Mouse (Mus musculus) neural tube, embryonic 14.5 days (tissue): Measurements from ENCODE around the gene Pard6b. TPM values are rescaled to one million over a fixed set of nuclear protein-coding genes. Genes with fewer than 3 reads are reported as not detected.
A peak's percentile ranks its signal among the peaks of the same experiment; 100 is the strongest.

Source experiments
- ATAC-seq: fragments of 200-750 bp; cut with Nextera tagmentation; 2 replicates; pipeline ENCODE4 v1.8.0; 2017; ENCODE audit warnings: low read depth, mild to moderate bottlenecking, moderate TSS enrichment, moderate library complexity
- H3K27ac ChIP-seq: fragments of 300-500 bp; sonication (generic); 2 replicates; pipeline ENCODE4 v1.5.1; 2014; ENCODE audit warnings: low read depth, mild to moderate bottlenecking, control low read depth, low read length, moderate library complexity, mixed read lengths
- H3K27me3 ChIP-seq: fragments of 300-500 bp; sonication (generic); 2 replicates; pipeline ENCODE4 v1.6.1; 2014; ENCODE audit warnings: low read length; ENCODE audit not compliant: control insufficient read depth, insufficient read depth
- H3K36me3 ChIP-seq: fragments of 300-500 bp; sonication (generic); 2 replicates; pipeline ENCODE4 v1.6.1; 2014; ENCODE audit warnings: low read length, mixed read lengths; ENCODE audit not compliant: control insufficient read depth, insufficient read depth
- H3K4me1 ChIP-seq: fragments of 300-500 bp; sonication (generic); 2 replicates; pipeline ENCODE4 v1.6.1; 2014; ENCODE audit warnings: low read length; ENCODE audit not compliant: control insufficient read depth, insufficient read depth
- H3K4me2 ChIP-seq: fragments of 300-500 bp; sonication (generic); 2 replicates; pipeline ENCODE4 v1.6.1; 2014; ENCODE audit warnings: mild to moderate bottlenecking, low read depth, low read length, control low read depth
- H3K4me3 ChIP-seq: fragments of 300-500 bp; sonication (generic); 2 replicates; pipeline ENCODE4 v1.5.1; 2014; ENCODE audit warnings: low read depth, low read length, control low read depth, mixed read lengths
- H3K9ac ChIP-seq: fragments of 300-500 bp; sonication (generic); replicated peaks from 2 replicates; pipeline ENCODE4 v1.6.1; 2014; ENCODE audit warnings: low read depth, mild to moderate bottlenecking, control low read depth, low read length, mixed read lengths
- H3K9me3 ChIP-seq: fragments of 300-500 bp; sonication (generic); 2 replicates; pipeline ENCODE4 v1.6.1; 2016; ENCODE audit warnings: low read length; ENCODE audit not compliant: control insufficient read depth
- WGBS: fragments of 180-500 bp; shearing (Covaris S2); extraction: QIAGEN DNeasy Blood & Tissue Kit; methylation state at CpG from one replicate; pipeline ENCODE4 v1.1.7; 2014; 5-methylcytosine and 5-hydroxymethylcytosine counted together
- polyA plus RNA-seq: library from polyadenylated mRNA; unstranded; fragments of >200 nt; fragmentation: Nextera tagmentation; extraction: Ambion mirVana; gene quantifications from 2 replicates; pipeline ENCODE4 v1.2.1, GENCODE M21; 2014

Pard6b gene
- polyA plus RNA-seq, 1 experiment from 2014 or later = 8.5 TPM

- Histone ChIP-seq H3K36me3 (no peaks in the 10 kb centered on the region), H3K4me2 (no peak overlapping the region), H3K9ac (no peak overlapping the region), H3K9me3 (no peaks in the 10 kb centered on the region), H3K4me1 (no peaks in the 10 kb centered on the region), H3K4me3 (no peak overlapping the region), H3K27me3 (no peaks in the 10 kb centered on the region), H3K27ac (no peak overlapping the region)
- no peak for ATAC-seq
- WGBS = 81% methylated on average over 5 of the region's 5 CpGs
These were observed 32.9 kb downstream of the Pard6b start for GRCm38 (mm10) chr2:168113692-168114091.

GRCm38 (mm10) chr2:168114699-168115350, 34.0 kb downstream of the Pard6b start:
- no peak overlapping the region for H3K27ac ChIP-seq
- no peak overlapping the region for H3K9ac ChIP-seq
- no peak overlapping the region for H3K4me2 ChIP-seq
- peak; percentile 54; the same call in 1 of the 2 replicates for ATAC-seq
- no peaks in the 10 kb centered on the region for H3K36me3 ChIP-seq
- no peaks in the 10 kb centered on the region for H3K4me1 ChIP-seq
- no peaks in the 10 kb centered on the region for H3K27me3 ChIP-seq
- 20% methylated on average over 16 of the region's 17 CpGs for WGBS
- no peaks in the 10 kb centered on the region for H3K9me3 ChIP-seq
- H3K4me3 ChIP-seq = no peak overlapping the region

GRCm38 (mm10) chr2:168115826-168116225, 35.0 kb downstream of the Pard6b start:
- H3K4me2 ChIP-seq = no peak overlapping the region
- no peaks in the 10 kb centered on the region for H3K4me1 ChIP-seq
- H3K4me3 ChIP-seq = no peak overlapping the region
- H3K9me3 ChIP-seq = no peaks in the 10 kb centered on the region
- no peaks in the 10 kb centered on the region for H3K27me3 ChIP-seq
- ATAC-seq = no peak
- H3K27ac ChIP-seq = no peak overlapping the region
- H3K9ac ChIP-seq = no peak overlapping the region
- 77% methylated on average over 3 of the region's 3 CpGs for WGBS
- no peaks in the 10 kb centered on the region for H3K36me3 ChIP-seq

GRCm38 (mm10) chr2:168117147-168117546, 36.3 kb downstream of the Pard6b start:
- Histone ChIP-seq H3K9me3 (no peaks in the 10 kb centered on the region), H3K4me3 (peak overlapping the region; percentile 14), H3K27me3 (no peaks in the 10 kb centered on the region), H3K4me2 (peak overlapping the region; percentile 47), H3K9ac (no peak overlapping the region), H3K27ac (no peak overlapping the region), H3K36me3 (no peaks in the 10 kb centered on the region), H3K4me1 (no peaks in the 10 kb centered on the region)
- WGBS = 1% methylated on average over 34 of the region's 37 CpGs
- peak; percentile 15; the same call in 1 of the 2 replicates for ATAC-seq

- Histone ChIP-seq H3K36me3 (no peaks in the 10 kb centered on the region), H3K4me2 (peak overlapping the region; percentile 47), H3K27ac (no peak overlapping the region), H3K9ac (no peak overlapping the region), H3K9me3 (no peaks in the 10 kb centered on the region), H3K27me3 (no peaks in the 10 kb centered on the region), H3K4me1 (no peaks in the 10 kb centered on the region), H3K4me3 (peak overlapping the region; percentile 14)
- no peak for ATAC-seq
- 3% methylated on average over 13 of the region's 13 CpGs for WGBS
These were observed 36.7 kb downstream of the Pard6b start for GRCm38 (mm10) chr2:168117553-168117952.

- Histone ChIP-seq H3K27me3 (no peaks in the 10 kb centered on the region), H3K4me1 (no peaks in the 10 kb centered on the region), H3K36me3 (no peaks in the 10 kb centered on the region), H3K9ac (no peak overlapping the region), H3K27ac (no peak overlapping the region), H3K9me3 (no peaks in the 10 kb centered on the region), H3K4me3 (no peak overlapping the region), H3K4me2 (no peak overlapping the region)
- 57% methylated on average over 16 of the region's 16 CpGs for WGBS
- no peak for ATAC-seq
These were observed 37.2 kb downstream of the Pard6b start for GRCm38 (mm10) chr2:168117967-168118366.

GRCm38 (mm10) chr2:168118456-168118855, 37.7 kb downstream of the Pard6b start:
- Histone ChIP-seq H3K9ac (no peak overlapping the region), H3K4me1 (no peaks in the 10 kb centered on the region), H3K9me3 (no peaks in the 10 kb centered on the region), H3K4me2 (no peak overlapping the region), H3K36me3 (no peaks in the 10 kb centered on the region), H3K27ac (no peak overlapping the region), H3K4me3 (no peak overlapping the region), H3K27me3 (no peaks in the 10 kb centered on the region)
- no peak for ATAC-seq
- WGBS = 87% methylated on average over 3 of the region's 3 CpGs

GRCm38 (mm10) chr2:168119123-168119522, 38.3 kb downstream of the Pard6b start:
- 80% methylated on average over 12 of the region's 12 CpGs for WGBS
- no peak overlapping the region for H3K4me2 ChIP-seq
- H3K27ac ChIP-seq = no peak overlapping the region
- ATAC-seq = no peak
- no peaks in the 10 kb centered on the region for H3K9me3 ChIP-seq
- H3K36me3 ChIP-seq = no peaks in the 10 kb centered on the region
- no peaks in the 10 kb centered on the region for H3K4me1 ChIP-seq
- no peak overlapping the region for H3K9ac ChIP-seq
- H3K27me3 ChIP-seq = no peaks in the 10 kb centered on the region
- H3K4me3 ChIP-seq = no peak overlapping the region

- ATAC-seq = no peak
- WGBS = 90% methylated on average over 4 of the region's 4 CpGs
- Histone ChIP-seq H3K27me3 (no peaks in the 10 kb centered on the region), H3K9me3 (no peaks in the 10 kb centered on the region), H3K36me3 (no peaks in the 10 kb centered on the region), H3K9ac (no peak overlapping the region), H3K4me2 (no peak overlapping the region), H3K4me3 (no peak overlapping the region), H3K4me1 (no peaks in the 10 kb centered on the region), H3K27ac (no peak overlapping the region)
These were observed 40.1 kb downstream of the Pard6b start for GRCm38 (mm10) chr2:168120906-168121305.
